ENCODE assay signal across 9 mouse cellular contexts in the genomic region with DNA sequence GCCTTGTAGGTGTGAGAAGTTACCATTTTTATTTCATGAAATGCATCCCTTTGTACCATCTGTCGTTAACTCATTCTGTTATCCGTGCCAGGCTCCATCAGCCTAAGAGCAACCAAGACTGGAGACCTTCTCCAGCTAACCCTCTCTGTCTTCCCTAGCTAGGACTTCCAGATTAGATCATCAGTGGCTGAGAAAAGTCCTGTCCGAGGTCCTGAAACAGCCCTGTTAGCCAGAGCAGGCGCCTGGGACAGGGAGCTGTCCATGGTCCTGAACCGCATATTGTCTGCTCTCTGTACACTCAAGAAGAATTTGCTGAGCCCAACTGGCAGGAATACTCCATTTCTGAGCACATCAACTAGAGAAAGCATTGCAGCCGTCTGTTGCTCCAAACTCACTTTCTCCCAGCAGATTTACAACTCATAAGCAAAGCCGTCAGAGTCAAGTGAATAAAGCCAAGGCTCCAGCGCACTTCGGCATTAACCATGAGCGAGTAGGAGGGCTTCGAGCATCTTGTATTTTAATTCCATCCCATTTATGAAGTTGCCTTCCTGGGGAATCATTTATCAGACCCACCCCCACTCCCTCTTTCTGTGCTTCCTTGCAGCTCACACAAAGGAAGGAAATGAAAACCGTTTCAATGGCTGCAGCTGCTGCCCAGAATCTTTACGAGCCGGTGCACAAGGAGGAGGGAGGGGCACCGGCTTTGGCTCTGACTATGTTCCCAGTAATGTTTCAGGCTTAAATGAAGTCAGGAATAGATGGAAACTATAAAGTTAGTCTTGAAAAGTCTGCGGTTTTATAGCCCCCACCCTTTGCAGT.
DNase-seq lines count a peak whose midpoint lies in the region; ATAC-seq and TF ChIP-seq lines count a peak whose summit lies in the region.
"Had no signal": no experiment of that assay in that cellular context is flagged by ENCODE, and none has a peak within 500 bp of the region (broad histone marks: within the 10 kb centered on the region; RNA-seq: fewer than 3 reads in every experiment).

No protein-coding gene starts in this region.

- 0 out of 2 replicates have a peak overlapping the region, but pooled peaks have one; percentile 32 for H3K27ac ChIP-seq in midbrain, embryonic 14.5 days (replicated peaks; ENCODE audit: low read depth, low read length)
- H3K27ac ChIP-seq in stomach, postnatal 0 days (replicated peaks), result no peak overlapping the region

- peak overlapping the region; percentile 25 for H3K4me2 ChIP-seq in midbrain, embryonic 14.5 days (ENCODE audit: low read length)
- H3K4me2 ChIP-seq in stomach, postnatal 0 days (replicated peaks; ENCODE audit: low read depth), result no peak overlapping the region

- DNase-seq in CD4-positive, CD25-positive, alpha-beta regulatory T cell, adult 2 months (ENCODE audit: low read depth, low spot score), result peak; percentile 37
- peak; percentile 96 for DNase-seq in embryo, embryonic 10.5 days (ENCODE audit: low spot score)
- DNase-seq in gastrocnemius, postnatal 4 days (ENCODE audit: low spot score in 2 of 2), result peak; percentile 76 to 91
- peak; percentile 78 for DNase-seq in kidney, adult 18-20 months
- DNase-seq in left cerebral cortex, postnatal 36 days (ENCODE audit: low spot score in 2 of 2), result peak; percentile 34 to 56
- peak; percentile 84 for DNase-seq in midbrain, embryonic 14.5 days
- DNase-seq in stomach, postnatal 0 days (ENCODE audit: low spot score), result peak; percentile 89

- TF ChIP-seq EP300 in stomach, postnatal 0 days (optimal IDR thresholded peaks at IDR 0.05), result no peak

- no peaks in the 10 kb centered on the region for H3K9me3 ChIP-seq in midbrain, embryonic 14.5 days (ENCODE audit: control insufficient read depth, low read length)
- no peaks in the 10 kb centered on the region for H3K9me3 ChIP-seq in stomach, postnatal 0 days (ENCODE audit: control insufficient read depth, low read length)
- H3K9me3 ChIP-seq: megakaryocyte, embryonic 14.5 days had no signal

- peaks cover 11% of the 10 kb centered on the region; the same call in 1 of the 2 replicates for H3K4me1 ChIP-seq in midbrain, embryonic 14.5 days (ENCODE audit: control insufficient read depth, insufficient read depth, low read length)
- H3K4me1 ChIP-seq in stomach, postnatal 0 days (replicated peaks; ENCODE audit: control insufficient read depth, insufficient read depth), result no peaks in the 10 kb centered on the region
- H3K4me1 ChIP-seq: megakaryocyte, embryonic 14.5 days had no signal

- no peak overlapping the region for H3K4me3 ChIP-seq in midbrain, embryonic 14.5 days (replicated peaks; ENCODE audit: low read depth, low read length)
- no peak overlapping the region for H3K4me3 ChIP-seq in stomach, postnatal 0 days (ENCODE audit: low read depth, low read length)
- H3K4me3 ChIP-seq: megakaryocyte, embryonic 14.5 days had no signal

- intact Hi-C loops in left cerebral cortex, postnatal 36 days (cut with DNase I), result no loop called here

- H3K36me3 ChIP-seq in midbrain, embryonic 14.5 days (ENCODE audit: control insufficient read depth, insufficient read depth, low read length), result no peaks in the 10 kb centered on the region
- no peaks in the 10 kb centered on the region for H3K36me3 ChIP-seq in stomach, postnatal 0 days (ENCODE audit: control insufficient read depth, insufficient read depth, low read length)

- H3K9ac ChIP-seq in midbrain, embryonic 14.5 days (replicated peaks; ENCODE audit: low read length), result no peak overlapping the region
- H3K9ac ChIP-seq in stomach, postnatal 0 days (ENCODE audit: low read length), result no peak overlapping the region

- no peak for ATAC-seq in CD4-positive, CD25-positive, alpha-beta regulatory T cell, adult 4 months
- no peak for ATAC-seq in midbrain, embryonic 14.5 days (ENCODE audit: low FRiP score, low TSS enrichment)
- ATAC-seq in stomach, postnatal 0 days (ENCODE audit: low FRiP score, low TSS enrichment), result peak; percentile 71; the same call in 1 of the 2 replicates

- 0 out of 2 replicates have a peak, but pooled peaks have one; percentile 3 for TF ChIP-seq CTCF in stomach, postnatal 0 days (IDR thresholded peaks at IDR 0.05; ENCODE audit: low read depth)

- WGBS in midbrain, embryonic 14.5 days, result 29% methylated on average over 16 of the region's 16 CpGs
- 55% methylated on average over 16 of the region's 16 CpGs for WGBS in stomach, postnatal 0 days

- H3K27me3 ChIP-seq in midbrain, embryonic 14.5 days (ENCODE audit: control insufficient read depth, insufficient read depth, low read length), result no peaks in the 10 kb centered on the region
- no peaks in the 10 kb centered on the region for H3K27me3 ChIP-seq in stomach, postnatal 0 days (ENCODE audit: control insufficient read depth, insufficient read depth, low read length)
- H3K27me3 ChIP-seq: megakaryocyte, embryonic 14.5 days had no signal

Comparison
In these comparisons a context has a peak if more than half of its experiments do, and no peak if none do; other contexts are left out.
1. DNase-seq: peak in every context shown above with its lines; median percentile 96 in embryo, embryonic 10.5 days; 89 in stomach, postnatal 0 days; 84 in midbrain, embryonic 14.5 days; 84 in gastrocnemius, postnatal 4 days; 78 in kidney, adult 18-20 months; 45 in left cerebral cortex, postnatal 36 days; 37 in CD4-positive, CD25-positive, alpha-beta regulatory T cell, adult 2 months.